Mouse (Mus musculus): ENCODE data around the gene Rnf207.

DNA sequence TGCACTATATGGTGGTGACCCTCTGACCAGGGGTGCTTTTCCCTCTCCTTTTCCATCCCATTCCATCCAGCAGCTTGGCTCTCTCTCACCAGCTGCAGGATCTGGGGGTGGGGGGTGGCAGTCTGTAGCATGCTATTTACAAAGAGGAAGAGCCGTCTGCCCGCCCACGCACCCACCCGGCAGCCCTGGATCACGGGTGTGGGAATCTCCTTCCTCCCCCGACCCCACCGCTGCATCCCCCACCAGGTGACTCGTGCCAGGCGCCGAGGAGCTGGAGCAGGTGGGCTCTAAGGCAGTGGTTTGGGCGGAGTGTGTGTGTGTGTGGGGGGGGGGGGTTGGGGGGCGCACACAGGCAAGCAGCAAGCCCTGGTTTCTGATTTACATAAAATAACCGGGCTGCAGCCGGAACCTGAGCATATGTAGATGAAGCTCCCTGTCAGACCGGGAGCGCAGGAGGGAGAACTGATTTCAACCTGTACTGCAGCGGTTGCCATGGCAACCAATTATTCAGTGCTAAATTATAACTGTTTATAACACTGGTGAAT, 31.1 kb upstream of the Rnf207 start:
- TF ChIP-seq CTCF (IDR thresholded peaks at IDR 0.05; ENCODE audit: control insufficient read depth, insufficient read depth, low read length) (no peak), POLR2A (IDR thresholded peaks at IDR 0.05; ENCODE audit: borderline replicate concordance, control insufficient read depth, low read depth, low read length) (no peak)

Data from bone marrow, adult 2 months (tissue).